Mouse (Mus musculus) spleen, adult 2 months (tissue): ENCODE measurements around the gene Vamp2. TPM values are rescaled to one million over a fixed set of nuclear protein-coding genes. Genes with fewer than 3 reads are reported as not detected.

ENCODE experiments used
- DNase-seq, 2 experiments: peaks; one replicate each; pipeline versions ENCODE4 v3.0.0 to v3.0.0-alpha.2; 2012 to 2021; ENCODE audit warnings: low spot score in 2 of 2, low read depth in 1 of 2
- H3K27ac ChIP-seq: fragments of 200-500 bp; 2 replicates; pipeline ENCODE4 v1.5.1; 2012; ENCODE audit warnings: low read length, inconsistent platforms; ENCODE audit not compliant: insufficient read depth
- H3K27me3 ChIP-seq: fragments of 200-500 bp; 2 replicates; pipeline ENCODE4 v1.6.1; 2012; ENCODE audit warnings: mild to moderate bottlenecking, moderate library complexity, low read length, inconsistent platforms; ENCODE audit not compliant: control insufficient read depth, insufficient read depth
- H3K36me3 ChIP-seq: fragments of 200-500 bp; 2 replicates; pipeline ENCODE4 v1.6.1; 2012; ENCODE audit warnings: mild to moderate bottlenecking, low read length, inconsistent platforms; ENCODE audit not compliant: control insufficient read depth, insufficient read depth
- H3K4me1 ChIP-seq: fragments of 200-500 bp; 2 replicates; pipeline ENCODE4 v1.6.1; 2011; ENCODE audit warnings: inconsistent platforms; ENCODE audit not compliant: control insufficient read depth, insufficient read depth, insufficient read length
- H3K4me3 ChIP-seq: fragments of 200-500 bp; 2 replicates; pipeline ENCODE4 v1.5.1; 2011; ENCODE audit warnings: mild to moderate bottlenecking, inconsistent platforms; ENCODE audit not compliant: insufficient read depth, insufficient read length; ENCODE audit errors: extremely low read depth
- CTCF ChIP-seq: fragments of 200-500 bp; IDR thresholded peaks from 2 replicates; pipeline ENCODE4 v1.5.1; 2011; ENCODE audit warnings: mild to moderate bottlenecking, inconsistent platforms; ENCODE audit not compliant: insufficient read depth, insufficient read length, insufficient replicate concordance; ENCODE audit errors: extremely low read depth
- POLR2A ChIP-seq: fragments of 200-500 bp; IDR thresholded peaks from 2 replicates; pipeline ENCODE4 v1.6.1; 2011; ENCODE audit warnings: low read depth, low read length, inconsistent platforms
- WGBS: fragments of 180-500 bp; shearing (Covaris S2); methylation state at CpG from one replicate; pipeline ENCODE4 v1.1.7; 2018; 5-methylcytosine and 5-hydroxymethylcytosine counted together
- polyA plus RNA-seq: library from polyadenylated mRNA; depleted of rRNA; stranded (reverse); fragments of >200 nt; gene quantifications from 2 replicates; pipeline ENCODE4 v1.2.3, GENCODE M21; 2012; rRNA removed

The Vamp2 gene
- 94.2 and 95.7 TPM in 2 replicates for polyA plus RNA-seq

GRCm38 (mm10) chr11:69088103-69088855 lies at the start of gene Vamp2:
Vamp2 (plus strand) TSS chr11:69088490.
- peak; percentile 65 to 86 for DNase-seq
- H3K4me1 ChIP-seq = peaks cover 11% of the 10 kb centered on the region; the same call in 1 of the 2 replicates
- peaks cover 8% of the 10 kb centered on the region for H3K36me3 ChIP-seq
- peak within 1 kb of the TSS; percentile 72 for H3K4me3 ChIP-seq
- TF ChIP-seq CTCF (no peak), POLR2A (peak; percentile 60)
- H3K27ac ChIP-seq = peak within 1 kb of the TSS; percentile 95
- no peaks in the 10 kb centered on the region for H3K27me3 ChIP-seq
- WGBS = under 1% methylated on average over 61 of the region's 67 CpGs

GRCm38 (mm10) chr11:69045531-69046394 lies 42.5 kb upstream of the Vamp2 start, which contains the start of gene Aurkb:
Aurkb (plus strand) TSS chr11:69045647.
- TF ChIP-seq POLR2A (no peak), CTCF (no peak)
- Histone ChIP-seq H3K27ac (peak within 1 kb of the TSS; percentile 99), H3K36me3 (no peaks in the 10 kb centered on the region), H3K4me1 (peaks cover 6% of the 10 kb centered on the region; the same call in 1 of the 2 replicates), H3K4me3 (peak within 1 kb of the TSS; percentile 81), H3K27me3 (no peaks in the 10 kb centered on the region)
- under 1% methylated on average over 54 of the region's 54 CpGs for WGBS
- DNase-seq = peak; percentile 78 to 80

GRCm38 (mm10) chr11:69046395-69046774 lies 41.9 kb upstream of the Vamp2 start:
- DNase-seq = no peak
- Histone ChIP-seq H3K4me3 (peak overlapping the region; percentile 31; the same call in 1 of the 2 replicates), H3K27me3 (no peaks in the 10 kb centered on the region), H3K4me1 (peaks cover 6% of the 10 kb centered on the region; the same call in 1 of the 2 replicates), H3K36me3 (no peaks in the 10 kb centered on the region), H3K27ac (no peak overlapping the region)
- TF ChIP-seq POLR2A = no peak
- no peak for TF ChIP-seq CTCF
- 10% methylated on average over 9 of the region's 9 CpGs for WGBS

- H3K27ac ChIP-seq = no peak overlapping the region
- DNase-seq = no peak
- H3K36me3 ChIP-seq = no peaks in the 10 kb centered on the region
- no peak for TF ChIP-seq POLR2A
- TF ChIP-seq CTCF = no peak
- H3K4me1 ChIP-seq = peaks cover 6% of the 10 kb centered on the region; the same call in 1 of the 2 replicates
- H3K27me3 ChIP-seq = no peaks in the 10 kb centered on the region
- no peak overlapping the region for H3K4me3 ChIP-seq
- 97% methylated on average over 12 of the region's 12 CpGs for WGBS
Measured at GRCm38 (mm10) chr11:69047592-69047991, 40.7 kb upstream of the Vamp2 start.

GRCm38 (mm10) chr11:69048151-69048550 lies 40.1 kb upstream of the Vamp2 start:
- Histone ChIP-seq H3K4me1 (peaks cover 4% of the 10 kb centered on the region; the same call in 1 of the 2 replicates), H3K27ac (no peak overlapping the region), H3K27me3 (no peaks in the 10 kb centered on the region), H3K36me3 (no peaks in the 10 kb centered on the region), H3K4me3 (no peak overlapping the region)
- WGBS = 94% methylated on average over 14 of the region's 14 CpGs
- no peak for DNase-seq
- no peak for TF ChIP-seq CTCF
- TF ChIP-seq POLR2A = no peak

GRCm38 (mm10) chr11:69050748-69051147 lies 37.5 kb upstream of the Vamp2 start:
- no peaks in the 10 kb centered on the region for H3K36me3 ChIP-seq
- H3K27ac ChIP-seq = no peak overlapping the region
- H3K4me1 ChIP-seq = no peaks in the 10 kb centered on the region
- TF ChIP-seq POLR2A (no peak), CTCF (no peak)
- no peaks in the 10 kb centered on the region for H3K27me3 ChIP-seq
- 96% methylated on average over 8 of the region's 8 CpGs for WGBS
- H3K4me3 ChIP-seq = no peak overlapping the region
- DNase-seq = no peak
